Mouse (Mus musculus): ENCODE measurements around the gene Zfp518b. TPM values are rescaled to one million over a fixed set of nuclear protein-coding genes. Genes with fewer than 3 reads are reported as not detected.

Zfp518b gene
- polyA plus RNA-seq, 1 experiment from 2014 or later, result 30.0 TPM

DNA sequence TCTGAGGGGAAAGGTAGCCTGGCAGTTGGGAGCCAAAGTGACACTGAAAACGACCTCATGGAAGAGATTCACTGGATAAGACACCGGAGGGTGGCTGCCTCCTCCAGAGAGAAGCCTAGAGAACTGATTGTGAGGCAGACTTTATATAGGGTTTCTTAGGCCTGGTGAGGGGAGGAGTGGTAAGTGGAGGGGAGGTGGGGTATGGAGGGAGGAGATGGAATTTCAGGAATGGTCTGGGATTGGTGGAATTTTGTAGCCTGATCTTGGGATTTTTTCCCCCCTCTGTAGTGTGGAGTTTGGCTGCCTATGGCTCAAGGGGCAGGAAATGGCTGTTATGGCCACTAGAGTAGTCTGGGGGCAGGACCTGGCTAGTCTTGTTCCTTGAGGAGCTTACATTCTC, 56.6 kb downstream of the Zfp518b start:
- WGBS, result 48% methylated on average over 2 of the region's 2 CpGs
- H3K36me3 ChIP-seq, result no peaks in the 10 kb centered on the region

GRCm38 (mm10) chr5:38626883-38627282, 57.7 kb downstream of the Zfp518b start:
- no peak for ATAC-seq (ENCODE audit: low FRiP score)
- no peaks in the 10 kb centered on the region for H3K9me3 ChIP-seq (replicated peaks)
- no peak overlapping the region for H3K9ac ChIP-seq (replicated peaks)

More for the DNA sequence above, 56.6 kb downstream of the Zfp518b start:
- Histone ChIP-seq H3K4me1 (no peaks in the 10 kb centered on the region), H3K27me3 (replicated peaks) (no peaks in the 10 kb centered on the region), H3K27ac (replicated peaks) (no peak overlapping the region), H3K4me3 (replicated peaks) (no peak overlapping the region), H3K9ac (replicated peaks) (no peak overlapping the region), H3K9me3 (replicated peaks) (no peaks in the 10 kb centered on the region), H3K4me2 (no peak overlapping the region)
- ATAC-seq (ENCODE audit: low FRiP score), result no peak

GRCm38 (mm10) chr5:38620783-38621182, 63.8 kb downstream of the Zfp518b start:
- no peak overlapping the region for H3K4me2 ChIP-seq
- 43% methylated on average over 5 of the region's 5 CpGs for WGBS

More at GRCm38 (mm10) chr5:38626883-38627282, 57.7 kb downstream of the Zfp518b start:
- no peaks in the 10 kb centered on the region for H3K36me3 ChIP-seq
- no peak overlapping the region for H3K27ac ChIP-seq (replicated peaks)
- no peaks in the 10 kb centered on the region for H3K27me3 ChIP-seq (replicated peaks)
- H3K4me3 ChIP-seq (replicated peaks), result no peak overlapping the region
- H3K4me2 ChIP-seq, result no peak overlapping the region
- H3K4me1 ChIP-seq, result no peaks in the 10 kb centered on the region
- 64% methylated on average over 3 of the region's 3 CpGs for WGBS

DNA sequence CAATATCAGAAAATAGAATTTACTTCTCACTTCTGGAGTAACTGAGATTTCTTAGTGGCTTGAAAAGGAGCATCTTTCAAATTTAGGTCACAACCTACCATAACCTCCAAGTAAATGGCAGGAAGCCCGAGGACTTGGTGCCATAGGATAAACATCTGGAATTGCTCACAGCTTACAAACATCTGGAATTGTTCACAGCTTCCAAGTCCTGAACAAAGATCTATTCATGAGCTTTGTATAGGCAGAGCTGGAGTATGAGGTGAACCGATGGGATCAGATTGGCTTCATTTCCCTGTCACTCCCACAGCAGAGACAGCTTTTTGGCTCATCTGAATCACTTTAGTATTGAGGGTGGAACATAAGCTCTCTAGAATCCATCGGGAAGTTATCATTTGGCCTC, 65.7 kb downstream of the Zfp518b start:
- no peak for ATAC-seq (ENCODE audit: low FRiP score)
- 78% methylated on average over 3 of the region's 3 CpGs for whole genome bisulfite sequencing

More at GRCm38 (mm10) chr5:38620783-38621182, 63.8 kb downstream of the Zfp518b start:
- no peaks in the 10 kb centered on the region for H3K4me1 ChIP-seq
- H3K9ac ChIP-seq (replicated peaks), result no peak overlapping the region
- no peaks in the 10 kb centered on the region for H3K27me3 ChIP-seq (replicated peaks)
- ATAC-seq (ENCODE audit: low FRiP score), result no peak
- H3K36me3 ChIP-seq, result no peaks in the 10 kb centered on the region
- H3K4me3 ChIP-seq (replicated peaks), result no peak overlapping the region
- no peaks in the 10 kb centered on the region for H3K9me3 ChIP-seq (replicated peaks)
- H3K27ac ChIP-seq (replicated peaks), result no peak overlapping the region

More for the DNA sequence above, 65.7 kb downstream of the Zfp518b start:
- Histone ChIP-seq H3K4me1 (no peaks in the 10 kb centered on the region), H3K36me3 (no peaks in the 10 kb centered on the region), H3K27ac (replicated peaks) (no peak overlapping the region), H3K9ac (replicated peaks) (no peak overlapping the region), H3K27me3 (replicated peaks) (no peaks in the 10 kb centered on the region), H3K4me3 (replicated peaks) (no peak overlapping the region), H3K9me3 (replicated peaks) (no peaks in the 10 kb centered on the region), H3K4me2 (no peak overlapping the region)

Other genes with a start within 250 kb of the Zfp518b start
- 0.44 and 0.95 TPM in 2 replicates for gene Slc2a9, start 181.7 kb downstream of the Zfp518b start, polyA plus RNA-seq (2015; fragmentation: Nextera tagmentation; extraction: Ambion mirVana)
- gene Wdr1, start 121.6 kb downstream of the Zfp518b start, polyA plus RNA-seq (2015; fragmentation: Nextera tagmentation; extraction: Ambion mirVana), result 170 and 202 TPM in 2 replicates
- gene Clnk, start 192.0 kb upstream of the Zfp518b start, polyA plus RNA-seq (2015; fragmentation: Nextera tagmentation; extraction: Ambion mirVana), result 0.17 and 0.86 TPM in 2 replicates